Comparison of ENCODE assay signal across 9 mouse cellular contexts in the genomic region with DNA sequence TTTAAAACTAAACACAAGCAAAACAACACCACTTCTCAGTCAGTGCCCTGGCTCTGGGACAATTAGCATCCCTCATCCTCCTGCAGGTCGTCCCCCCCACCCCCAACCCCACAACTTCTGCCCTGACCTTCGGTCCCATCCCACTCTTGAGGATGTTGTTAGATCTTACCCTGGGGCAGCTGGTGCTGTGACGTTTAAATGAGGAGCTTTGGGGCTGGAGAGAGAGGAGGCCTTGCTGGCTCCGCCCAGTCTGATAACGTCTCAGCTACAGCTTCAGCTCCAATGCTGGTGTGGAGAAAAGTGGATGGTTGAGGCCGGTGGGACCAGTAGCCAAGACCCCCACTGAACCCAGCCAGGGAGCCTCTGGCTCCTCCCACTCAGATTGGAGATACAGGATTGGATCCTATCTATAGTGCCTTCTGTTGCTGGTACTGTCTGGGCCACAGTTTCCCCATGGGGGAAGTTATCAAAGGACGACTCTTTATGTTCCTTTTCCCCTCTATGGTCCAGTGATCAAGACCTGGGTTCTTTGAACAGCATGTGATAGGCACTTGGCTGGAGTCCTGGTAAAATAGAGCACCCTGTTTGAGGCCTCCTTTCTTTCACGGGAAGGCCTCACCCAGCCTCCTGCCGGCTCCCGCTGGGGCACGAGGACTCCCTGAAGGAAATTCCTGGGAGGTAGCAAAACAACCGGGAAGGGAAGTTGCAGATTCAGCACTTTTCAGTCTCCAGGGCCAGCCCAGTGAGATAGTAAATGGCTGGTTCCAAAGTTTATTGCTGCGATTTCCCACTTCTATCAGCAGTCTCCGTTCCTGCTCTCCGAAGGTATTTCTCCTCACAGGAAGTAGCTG. TPM values are rescaled to one million over a fixed set of nuclear protein-coding genes. Genes with fewer than 3 reads are reported as not detected.
A peak's percentile ranks its signal among the peaks of the same experiment; 100 is the strongest.
DNase-seq lines count a peak whose midpoint lies in the region; ATAC-seq and TF ChIP-seq lines count a peak whose summit lies in the region.
"Had no signal": no experiment of that assay in that cellular context is flagged by ENCODE, and none has a peak within 500 bp of the region (broad histone marks: within the 10 kb centered on the region; RNA-seq: fewer than 3 reads in every experiment).

Gene Slc7a9 (plus strand): TSS at position 801 of the 851 bp plus-strand sequence.

- H3K9ac ChIP-seq in lung, embryonic 15.5 days, result no peak within 1 kb of the TSS
- H3K9ac ChIP-seq in kidney, embryonic 14.5 days (ENCODE audit: low read depth, low read length), result no peak within 1 kb of the TSS
- H3K9ac ChIP-seq: midbrain, embryonic 12.5 days had no signal

- H3K9me3 ChIP-seq in lung, embryonic 15.5 days, result no peaks in the 10 kb centered on the region
- H3K9me3 ChIP-seq in kidney, embryonic 14.5 days (ENCODE audit: control insufficient read depth, low read length), result no peaks in the 10 kb centered on the region

- H3K27me3 ChIP-seq in lung, embryonic 15.5 days, result no peaks in the 10 kb centered on the region
- no peaks in the 10 kb centered on the region for H3K27me3 ChIP-seq in kidney, embryonic 14.5 days (ENCODE audit: control insufficient read depth, insufficient read depth, low read length)
- H3K27me3 ChIP-seq: midbrain, embryonic 12.5 days had no signal

- no peaks in the 10 kb centered on the region for H3K4me1 ChIP-seq in lung, embryonic 15.5 days
- no peaks in the 10 kb centered on the region for H3K4me1 ChIP-seq in lung, adult 2 months (ENCODE audit: control insufficient read depth, insufficient read depth, low read length)
- H3K4me1 ChIP-seq in kidney, embryonic 14.5 days (ENCODE audit: control insufficient read depth, insufficient read depth, low read length), result peaks cover 18% of the 10 kb centered on the region

- no peak for TF ChIP-seq POLR2A in lung, adult 2 months (IDR thresholded peaks at IDR 0.05; ENCODE audit: borderline replicate concordance, extremely low read depth, low read depth, low read length)

- TF ChIP-seq CTCF in lung, adult 2 months (IDR thresholded peaks at IDR 0.05; ENCODE audit: insufficient read depth, low read length), result no peak

- no peak within 1 kb of the TSS for H3K4me2 ChIP-seq in lung, embryonic 15.5 days
- no peak within 1 kb of the TSS for H3K4me2 ChIP-seq in kidney, embryonic 14.5 days (replicated peaks; ENCODE audit: low read depth, low read length)
- H3K4me2 ChIP-seq: midbrain, embryonic 12.5 days had no signal

- no peak within 1 kb of the TSS for H3K27ac ChIP-seq in lung, embryonic 15.5 days
- H3K27ac ChIP-seq in kidney, embryonic 14.5 days (ENCODE audit: low read depth, low read length), result peak within 1 kb of the TSS; percentile 48
- H3K27ac ChIP-seq: midbrain, embryonic 12.5 days had no signal

- no peak for DNase-seq in lung, adult 2 months
- DNase-seq in embryo, embryonic 10.5 days (ENCODE audit: low spot score), result peak; percentile 36
- peak; percentile 19 for DNase-seq in retina, postnatal 1 day
- DNase-seq in frontal cortex, postnatal 36 days (ENCODE audit: low spot score in 2 of 2), result no peak
- DNase-seq in cerebellum, postnatal 25 days, result no peak
- DNase-seq: layer of hippocampus, postnatal 36 days had no signal

- WGBS in lung, embryonic 15.5 days, result 17% methylated on average over 15 of the region's 15 CpGs
- WGBS in lung, adult 2 months, result 27% methylated on average over 15 of the region's 15 CpGs
- 12% methylated on average over 15 of the region's 15 CpGs for WGBS in kidney, embryonic 14.5 days

- no peaks in the 10 kb centered on the region for H3K36me3 ChIP-seq in lung, embryonic 15.5 days
- no peaks in the 10 kb centered on the region for H3K36me3 ChIP-seq in kidney, embryonic 14.5 days (ENCODE audit: control insufficient read depth, insufficient read depth, low read length)
- H3K36me3 ChIP-seq: midbrain, embryonic 12.5 days had no signal

- peak; percentile 27; the same call in 1 of the 2 replicates for ATAC-seq in lung, embryonic 15.5 days (ENCODE audit: borderline replicate concordance, extremely low read depth, low FRiP score, low TSS enrichment)
- ATAC-seq in kidney, embryonic 14.5 days (ENCODE audit: low FRiP score, low TSS enrichment), result peak; percentile 67

- H3K4me3 ChIP-seq in lung, embryonic 15.5 days, result no peak within 1 kb of the TSS
- H3K4me3 ChIP-seq in lung, adult 2 months (replicated peaks; ENCODE audit: extremely low read depth, low read depth, low read length), result no peak within 1 kb of the TSS
- no peak within 1 kb of the TSS for H3K4me3 ChIP-seq in kidney, embryonic 14.5 days (ENCODE audit: low read length)
- H3K4me3 ChIP-seq: midbrain, embryonic 12.5 days had no signal

RNA-seq across cellular contexts. Expression of gene Slc7a9, which starts in this region (rescaled TPM):
- 0.30 and 0.38 TPM in 2 replicates for polyA plus RNA-seq in lung, embryonic 15.5 days (2015; fragmentation: Nextera tagmentation; extraction: Ambion mirVana)
- 0.06 TPM in 1 of 2 replicates, not detected in the other for polyA plus RNA-seq in lung, adult 2 months (2012; rRNA removed)
- polyA plus RNA-seq in kidney, embryonic 14.5 days (2014; fragmentation: Nextera tagmentation; extraction: Ambion mirVana), result 4.1 and 4.6 TPM in 2 replicates
- polyA plus RNA-seq: midbrain, embryonic 12.5 days had no signal

Comparison
In these comparisons a context has a peak if more than half of its experiments do, and no peak if none do; other contexts are left out.
1. Peak in ATAC-seq in lung, embryonic 15.5 days; RNA of the gene not detected or under 1 TPM.
2. DNase-seq: peak in embryo, embryonic 10.5 days (single experiment) and retina, postnatal 1 day (single experiment); none in lung, adult 2 months (single experiment), frontal cortex, postnatal 36 days (0 of 2) and cerebellum, postnatal 25 days (0 of 2).